Mouse (Mus musculus): Measurements from ENCODE around the gene Setdb1.

Setdb1 gene

GRCm38 (mm10) chr3:95319110-95319509 is 37.9 kb downstream of the Setdb1 start:
- DNase-seq (ENCODE audit: low read depth, low spot score): no peak

GRCm38 (mm10) chr3:95318548-95318947 is 38.5 kb downstream of the Setdb1 start:
- DNase-seq (ENCODE audit: low read depth, low spot score): no peak

GRCm38 (mm10) chr3:95317414-95318080 is 39.5 kb downstream of the Setdb1 start:
- no peak for DNase-seq (ENCODE audit: low read depth, low spot score)

GRCm38 (mm10) chr3:95315844-95316550 is 41.0 kb downstream of the Setdb1 start:
- no peak for DNase-seq (ENCODE audit: low read depth, low spot score)

- peak; percentile 83 for DNase-seq (ENCODE audit: low read depth, low spot score)
Measured at GRCm38 (mm10) chr3:95315094-95315843, 41.7 kb downstream of the Setdb1 start.

- DNase-seq (ENCODE audit: low read depth, low spot score): no peak
Measured at GRCm38 (mm10) chr3:95314486-95315093, 42.4 kb downstream of the Setdb1 start, which contains the start of gene Cers2. Cers2 (plus strand) TSS chr3:95314791.

GRCm38 (mm10) chr3:95314075-95314474 is 42.9 kb downstream of the Setdb1 start:
- DNase-seq (ENCODE audit: low read depth, low spot score): no peak

GRCm38 (mm10) chr3:95313476-95313875 is 43.5 kb downstream of the Setdb1 start:
- DNase-seq (ENCODE audit: low read depth, low spot score): no peak

- peak; percentile 42 for DNase-seq (ENCODE audit: low read depth, low spot score)
Measured at GRCm38 (mm10) chr3:95312623-95313022, 44.4 kb downstream of the Setdb1 start.

GRCm38 (mm10) chr3:95310968-95311882 is 45.8 kb downstream of the Setdb1 start:
- peak; percentile 71 for DNase-seq (ENCODE audit: low read depth, low spot score)

GRCm38 (mm10) chr3:95310496-95310895 is 46.5 kb downstream of the Setdb1 start:
- no peak for DNase-seq (ENCODE audit: low read depth, low spot score)

GRCm38 (mm10) chr3:95307100-95307499 is 49.9 kb downstream of the Setdb1 start, which contains the start of gene Anxa9:
Anxa9 (minus strand) TSS chr3:95307176.
- DNase-seq (ENCODE audit: low read depth, low spot score): no peak

GRCm38 (mm10) chr3:95306244-95306643 is 50.8 kb downstream of the Setdb1 start:
- no peak for DNase-seq (ENCODE audit: low read depth, low spot score)

- no peak for DNase-seq (ENCODE audit: low read depth, low spot score)
Measured at GRCm38 (mm10) chr3:95301204-95301796, 55.7 kb downstream of the Setdb1 start.

- no peak for DNase-seq (ENCODE audit: low read depth, low spot score)
Measured at GRCm38 (mm10) chr3:95298018-95298417, 59.0 kb downstream of the Setdb1 start.

GRCm38 (mm10) chr3:95296103-95296469 is 60.9 kb downstream of the Setdb1 start:
- DNase-seq (ENCODE audit: low read depth, low spot score): no peak

GRCm38 (mm10) chr3:95295321-95296102 is 61.5 kb downstream of the Setdb1 start:
- no peak for DNase-seq (ENCODE audit: low read depth, low spot score)

- DNase-seq (ENCODE audit: low read depth, low spot score): no peak
Measured at GRCm38 (mm10) chr3:95294718-95295117, 62.3 kb downstream of the Setdb1 start.

GRCm38 (mm10) chr3:95294316-95294715 is 62.7 kb downstream of the Setdb1 start:
- DNase-seq (ENCODE audit: low read depth, low spot score): no peak

- no peak for DNase-seq (ENCODE audit: low read depth, low spot score)
Measured at GRCm38 (mm10) chr3:95293537-95293936, 63.5 kb downstream of the Setdb1 start.

Measured in c-Kit-negative CD71-positive TER-119-positive erythroid progenitor cells, embryonic 14.5 days (primary cell).